Mouse (Mus musculus) ES-E14 (cell line): ENCODE measurements around the gene Cadm1. TPM values are rescaled to one million over a fixed set of nuclear protein-coding genes. Genes with fewer than 3 reads are reported as not detected.

Source experiments
- DNase-seq: peaks from one replicate; pipeline ENCODE4 v3.0.0-alpha.2; 2013; ENCODE audit warnings: low read depth, low spot score
- H3K27ac ChIP-seq: 2 replicates; pipeline ENCODE4 v1.5.1; 2012; ENCODE audit warnings: low read depth, mild to moderate bottlenecking, low read length, moderate library complexity, mixed read lengths; ENCODE audit not compliant: poor library complexity, insufficient read depth, severe bottlenecking
- H3K36me3 ChIP-seq: 2 replicates; pipeline ENCODE4 v1.6.1; 2012; ENCODE audit warnings: mild to moderate bottlenecking, low read length, moderate library complexity, mixed read lengths; ENCODE audit not compliant: control insufficient read depth, poor library complexity, insufficient read depth, severe bottlenecking
- H3K4me1 ChIP-seq, 2 experiments: fragments of 150-350 bp in 1 of 2; sonication (generic) in 1 of 2; 2 replicates each; pipeline ENCODE4 v1.6.1; 2012; ENCODE audit warnings: low read length in 2 of 2, mild to moderate bottlenecking in 1 of 2, mixed read lengths in 1 of 2; ENCODE audit not compliant: control insufficient read depth in 2 of 2, insufficient read depth in 2 of 2, poor library complexity in 1 of 2
- H3K4me3 ChIP-seq, 2 experiments: fragments of 150-350 bp in 1 of 2; sonication (generic) in 1 of 2; 2 replicates each; pipeline ENCODE4 v1.5.1; 2012; ENCODE audit warnings: low read length in 2 of 2, low read depth in 1 of 2, mild to moderate bottlenecking in 1 of 2, mixed read lengths in 1 of 2; ENCODE audit not compliant: insufficient read depth in 1 of 2, poor library complexity in 1 of 2, severe bottlenecking in 1 of 2
- H3K9ac ChIP-seq: 2 replicates; pipeline ENCODE4 v1.6.1; 2012; ENCODE audit warnings: low read depth, mild to moderate bottlenecking, low read length, mixed read lengths; ENCODE audit not compliant: poor library complexity, insufficient read depth, severe bottlenecking
- H3K9me3 ChIP-seq: fragments of 150-350 bp; sonication (generic); 2 replicates; pipeline ENCODE4 v1.6.1; 2012; ENCODE audit warnings: low read depth, mild to moderate bottlenecking, low read length; ENCODE audit not compliant: control insufficient read depth, insufficient read depth
- CHD2 ChIP-seq: IDR thresholded peaks from 2 replicates; pipeline ENCODE4 v1.6.1; 2014; ENCODE audit warnings: mild to moderate bottlenecking, low read depth, low read length, inconsistent platforms
- HCFC1 ChIP-seq: IDR thresholded peaks from 2 replicates; pipeline ENCODE4 v1.6.1; 2012; ENCODE audit warnings: low read length, inconsistent platforms, borderline replicate concordance; ENCODE audit not compliant: insufficient read depth
- MAFK ChIP-seq: IDR thresholded peaks from 2 replicates; pipeline ENCODE4 v1.6.1; 2014; ENCODE audit warnings: mild to moderate bottlenecking, low read depth, low read length, inconsistent platforms; ENCODE audit not compliant: insufficient read depth
- ZC3H11A ChIP-seq: IDR thresholded peaks from 2 replicates; pipeline ENCODE4 v1.6.1; 2012; ENCODE audit warnings: low read depth, mild to moderate bottlenecking, inconsistent platforms, low read length, borderline replicate concordance
- ZNF384 ChIP-seq: IDR thresholded peaks from 2 replicates; pipeline ENCODE4 v1.6.1; 2012; ENCODE audit warnings: low read depth, low read length, inconsistent platforms
- in situ Hi-C, 2 experiments: fragments of 600-800 bp; cut with MboI; formaldehyde crosslinking; loops; one replicate each; pipeline ENCODE4 v1.15.1; 2025; ENCODE audit warnings: low sequenced_read_pairs in 2 of 2, inconsistent platforms in 1 of 2; ENCODE audit not compliant: unreplicated experiment in 2 of 2
- total RNA-seq: library from RNA; depleted of rRNA; stranded (reverse); fragments of 300-350 nt; gene quantifications from 2 replicates; pipeline ENCODE4 v1.2.3, GENCODE M21; 2012

The Cadm1 gene
- total RNA-seq, 1 experiment = 78.7 TPM

DNA sequence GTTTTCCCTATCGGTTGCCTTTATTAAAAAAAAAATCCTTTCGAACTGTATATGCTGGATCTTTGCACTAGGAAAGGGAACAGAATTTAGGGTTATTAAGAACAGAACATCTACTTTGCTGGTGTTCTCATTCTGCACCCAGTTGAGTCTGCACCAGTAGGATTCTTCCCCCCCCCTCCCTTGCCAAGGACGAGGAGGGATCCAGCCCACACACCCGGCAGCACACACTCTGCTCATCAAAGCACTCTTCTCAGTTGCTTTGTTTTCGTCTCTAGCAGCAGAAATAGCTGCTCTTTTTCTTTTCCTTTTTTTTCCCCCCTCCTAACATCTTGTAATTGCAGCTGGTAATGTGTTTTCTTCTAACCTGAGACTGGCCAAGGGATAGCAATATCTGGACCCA, 198.9 kb downstream of the Cadm1 start:
- Histone ChIP-seq H3K9me3 (no peaks in the 10 kb centered on the region), H3K9ac (no peak overlapping the region), H3K4me1 (peaks cover 0 to 2% of the 10 kb centered on the region in 2 experiments; a peak in 1 of 4 replicates), H3K36me3 (no peaks in the 10 kb centered on the region), H3K27ac (no peak overlapping the region), H3K4me3 (no peak overlapping the region)
- DNase-seq = no peak
- TF ChIP-seq MAFK (no peak), ZC3H11A (no peak), ZNF384 (no peak), HCFC1 (no peak), CHD2 (no peak)
- in situ Hi-C loops = no loop called here

DNA sequence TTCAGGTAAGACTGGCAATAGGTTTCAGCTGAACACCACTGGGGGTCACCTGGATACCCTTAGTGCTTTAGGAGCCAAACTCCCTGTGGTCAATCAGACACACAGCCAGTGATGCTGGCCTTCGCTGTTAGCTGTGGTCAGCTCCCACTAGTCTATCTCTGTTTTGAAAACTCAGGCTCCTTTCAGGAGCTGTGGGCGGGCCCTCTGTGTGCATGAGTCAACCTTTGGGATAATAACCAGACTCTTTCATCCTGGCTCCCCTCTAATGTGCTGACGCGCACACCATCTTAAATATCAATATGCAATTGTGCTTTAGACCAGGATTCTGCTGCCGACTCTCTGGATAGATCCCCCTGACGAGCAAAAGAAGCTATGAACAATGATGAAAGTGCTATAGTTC, 200.3 kb downstream of the Cadm1 start:
- H3K36me3 ChIP-seq = no peaks in the 10 kb centered on the region
- in situ Hi-C loops = no loop called here
- no peaks in the 10 kb centered on the region for H3K9me3 ChIP-seq
- H3K4me1 ChIP-seq = peaks cover 2% of the 10 kb centered on the region in 2 experiments; a peak in 1 of 4 replicates
- no peak overlapping the region for H3K4me3 ChIP-seq
- no peak overlapping the region for H3K27ac ChIP-seq
- no peak for DNase-seq
- no peak overlapping the region for H3K9ac ChIP-seq
- TF ChIP-seq HCFC1 = no peak
- TF ChIP-seq ZNF384 = no peak
- no peak for TF ChIP-seq ZC3H11A
- no peak for TF ChIP-seq MAFK
- no peak for TF ChIP-seq CHD2

DNA sequence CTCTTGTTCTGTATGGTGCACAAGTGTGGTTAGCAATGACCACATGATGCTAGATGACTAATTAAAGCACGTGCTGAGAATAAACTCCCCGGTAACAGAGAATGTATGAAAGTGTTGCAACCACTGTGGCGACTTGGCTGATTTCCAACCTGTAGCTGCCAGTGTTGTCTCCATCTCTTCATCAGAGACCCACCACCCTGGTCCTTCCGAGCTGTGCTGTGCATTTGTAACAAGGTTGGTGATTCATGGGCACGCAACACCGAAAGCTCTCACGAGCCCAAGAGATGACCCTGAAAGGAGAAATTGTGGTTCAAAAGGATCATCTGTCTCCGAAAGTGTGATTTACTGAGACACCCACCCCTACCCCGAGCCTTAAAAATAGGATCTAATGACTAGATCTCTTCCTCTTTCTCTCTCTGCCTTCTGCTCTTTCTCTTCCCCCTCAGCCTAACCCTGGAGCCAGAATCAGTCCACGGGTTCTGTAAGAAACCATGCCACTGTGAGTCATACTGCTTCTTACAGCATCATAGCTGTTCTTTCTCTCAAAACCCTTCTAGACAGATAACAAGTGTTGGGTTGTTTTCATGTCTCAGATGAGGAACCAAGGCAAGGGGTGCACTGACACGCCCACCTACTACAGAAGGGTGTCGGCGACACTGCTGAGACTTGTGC, 203.9 kb downstream of the Cadm1 start:
- no peaks in the 10 kb centered on the region for H3K9me3 ChIP-seq
- in situ Hi-C loops = no loop called here
- no peak overlapping the region for H3K4me3 ChIP-seq
- H3K4me1 ChIP-seq = peaks cover 2 to 5% of the 10 kb centered on the region in 2 experiments; a peak in 1 of 4 replicates
- H3K27ac ChIP-seq = no peak overlapping the region
- H3K9ac ChIP-seq = no peak overlapping the region
- TF ChIP-seq ZNF384 = no peak
- no peak for TF ChIP-seq MAFK
- TF ChIP-seq HCFC1 = no peak
- no peak for TF ChIP-seq CHD2
- no peak for TF ChIP-seq ZC3H11A
- no peak for DNase-seq
- no peaks in the 10 kb centered on the region for H3K36me3 ChIP-seq

DNA sequence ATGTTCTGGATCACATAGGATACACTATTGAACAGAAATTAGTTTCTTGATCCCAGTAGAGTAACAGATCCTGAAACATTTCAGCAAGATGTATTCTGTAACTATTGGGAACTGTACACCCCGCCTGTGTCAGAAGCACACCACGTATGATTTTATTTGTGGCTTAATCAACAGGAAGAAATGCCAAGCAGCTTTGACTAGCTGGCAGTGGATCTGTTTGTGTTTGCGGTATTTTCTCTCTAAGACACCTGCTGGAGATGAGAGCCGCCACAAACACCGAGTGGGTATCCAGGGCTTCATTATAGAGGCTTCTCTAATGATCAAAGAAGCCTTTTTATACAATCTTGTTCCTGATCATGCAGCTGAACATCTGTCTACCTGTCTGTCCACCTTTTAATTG, 204.9 kb downstream of the Cadm1 start:
- in situ Hi-C loops = no loop called here
- no peak overlapping the region for H3K27ac ChIP-seq
- H3K4me1 ChIP-seq = peaks cover 5 to 8% of the 10 kb centered on the region in 2 experiments; a peak in 3 of 4 replicates
- H3K9ac ChIP-seq = no peak overlapping the region
- H3K9me3 ChIP-seq = no peaks in the 10 kb centered on the region
- no peak overlapping the region for H3K4me3 ChIP-seq
- DNase-seq = no peak
- TF ChIP-seq ZNF384 (no peak), HCFC1 (no peak), ZC3H11A (no peak)
- no peaks in the 10 kb centered on the region for H3K36me3 ChIP-seq

DNA sequence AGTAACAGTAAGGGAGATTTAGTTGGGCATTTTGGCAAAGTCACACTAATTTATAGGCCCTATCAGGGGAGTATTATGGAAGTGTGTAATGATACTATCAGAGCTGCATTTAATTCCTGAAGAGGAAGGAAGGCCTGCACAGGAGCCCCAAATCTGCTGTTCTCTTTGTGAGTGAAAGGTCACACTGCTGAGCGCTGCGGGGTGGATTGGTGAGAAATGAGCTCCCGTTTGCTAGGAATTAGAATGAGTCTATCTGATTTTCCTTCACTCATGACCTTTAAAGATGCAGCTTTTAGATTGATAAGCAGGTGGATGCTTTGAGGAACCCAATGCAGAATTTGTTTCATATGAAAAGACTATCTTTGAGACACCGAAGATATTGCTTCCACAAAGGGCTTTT, 208.8 kb downstream of the Cadm1 start:
- in situ Hi-C loops = no loop called here
- no peak for DNase-seq

More for the DNA sequence above, 208.8 kb downstream of the Cadm1 start:
- no peak overlapping the region for H3K9ac ChIP-seq
- H3K27ac ChIP-seq = no peak overlapping the region
- no peaks in the 10 kb centered on the region for H3K9me3 ChIP-seq
- peaks cover 3 to 11% of the 10 kb centered on the region in 2 experiments; a peak in 3 of 4 replicates for H3K4me1 ChIP-seq
- TF ChIP-seq HCFC1 = no peak
- no peak for TF ChIP-seq ZC3H11A
- TF ChIP-seq MAFK = no peak
- TF ChIP-seq CHD2 = no peak
- no peak for TF ChIP-seq ZNF384
- 0 out of 2 replicates have a peak, but pooled peaks cover 3% of the 10 kb centered on the region for H3K36me3 ChIP-seq
- no peak overlapping the region for H3K4me3 ChIP-seq
